Mouse (Mus musculus) heart, embryonic 15.5 days (tissue): ENCODE results near the gene Pitpnc1. TPM values are rescaled to one million over a fixed set of nuclear protein-coding genes. Genes with fewer than 3 reads are reported as not detected.

Experiments
- ATAC-seq: fragments of 200-750 bp; cut with Nextera tagmentation; replicated peaks from 2 replicates; pipeline ENCODE4 v1.8.0; 2017; ENCODE audit warnings: low read depth, moderate TSS enrichment; ENCODE audit not compliant: insufficient number of reproducible peaks, insufficient read depth, low FRiP score
- H3K27ac ChIP-seq: fragments of 300-500 bp; sonication (generic); 2 replicates; pipeline ENCODE4 v1.5.1; 2015; ENCODE audit warnings: mild to moderate bottlenecking, inconsistent platforms
- H3K27me3 ChIP-seq: fragments of 300-500 bp; sonication (generic); 2 replicates; pipeline ENCODE4 v1.6.1; 2015; ENCODE audit warnings: inconsistent platforms
- H3K36me3 ChIP-seq: fragments of 300-500 bp; sonication (generic); 2 replicates; pipeline ENCODE4 v1.6.1; 2015; ENCODE audit warnings: mild to moderate bottlenecking, inconsistent platforms
- H3K4me1 ChIP-seq: fragments of 300-500 bp; sonication (generic); replicated peaks from 2 replicates; pipeline ENCODE4 v1.6.1; 2015; ENCODE audit warnings: inconsistent platforms
- H3K4me2 ChIP-seq: fragments of 300-500 bp; sonication (generic); 2 replicates; pipeline ENCODE4 v1.6.1; 2015; ENCODE audit warnings: inconsistent platforms, mild to moderate bottlenecking, moderate library complexity
- H3K4me3 ChIP-seq: fragments of 300-500 bp; sonication (generic); 2 replicates; pipeline ENCODE4 v1.5.1; 2015; ENCODE audit warnings: mild to moderate bottlenecking, inconsistent platforms
- H3K9ac ChIP-seq: fragments of 300-500 bp; sonication (generic); 2 replicates; pipeline ENCODE4 v1.6.1; 2015; ENCODE audit warnings: mild to moderate bottlenecking, inconsistent platforms
- H3K9me3 ChIP-seq: fragments of 300-500 bp; sonication (generic); replicated peaks from 2 replicates; pipeline ENCODE4 v1.6.1; 2016; ENCODE audit warnings: inconsistent platforms
- WGBS: fragments of 180-500 bp; shearing (Covaris S2); methylation state at CpG from one replicate; pipeline ENCODE4 v1.1.7; 2015; ENCODE audit warnings: mixed read lengths; 5-methylcytosine and 5-hydroxymethylcytosine counted together
- polyA plus RNA-seq: library from polyadenylated mRNA; unstranded; fragments of >200 nt; fragmentation: Nextera tagmentation; extraction: Ambion mirVana; gene quantifications from 2 replicates; pipeline ENCODE4 v1.2.1, GENCODE M21; 2015

The Pitpnc1 gene
- polyA plus RNA-seq, 1 experiment from 2014 or later = 18.0 TPM

DNA sequence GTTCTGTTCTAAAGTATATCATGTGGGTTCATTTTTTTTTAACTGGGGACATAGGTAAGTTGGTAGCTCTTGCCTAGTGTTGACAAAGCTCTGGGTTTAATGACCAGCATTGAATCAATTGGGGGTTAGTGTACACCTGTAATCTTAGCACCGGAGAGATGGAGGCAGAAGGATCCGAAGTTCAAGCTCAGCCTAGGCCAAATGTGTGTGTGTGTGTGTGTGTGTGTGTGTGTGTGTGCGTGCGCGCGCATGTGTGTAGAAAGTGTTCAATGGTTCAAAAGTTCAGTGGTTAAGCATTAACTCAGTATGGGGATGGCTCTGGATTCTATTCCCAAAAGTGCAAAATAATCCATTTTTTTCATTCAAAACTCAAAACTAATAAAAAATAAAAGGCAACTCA lies 93.2 kb downstream of the Pitpnc1 start:
- no peaks in the 10 kb centered on the region for H3K9me3 ChIP-seq
- H3K4me2 ChIP-seq = no peak overlapping the region
- H3K9ac ChIP-seq = no peak overlapping the region
- peaks cover 17% of the 10 kb centered on the region for H3K4me1 ChIP-seq
- no peak overlapping the region for H3K4me3 ChIP-seq
- no peaks in the 10 kb centered on the region for H3K36me3 ChIP-seq
- H3K27ac ChIP-seq = no peak overlapping the region
- no peak for ATAC-seq
- no peaks in the 10 kb centered on the region for H3K27me3 ChIP-seq
- WGBS = 95% methylated on average over 6 of the region's 6 CpGs

- H3K27me3 ChIP-seq = no peaks in the 10 kb centered on the region
Measured at GRCm38 (mm10) chr11:107376272-107376671, 94.2 kb downstream of the Pitpnc1 start.

DNA sequence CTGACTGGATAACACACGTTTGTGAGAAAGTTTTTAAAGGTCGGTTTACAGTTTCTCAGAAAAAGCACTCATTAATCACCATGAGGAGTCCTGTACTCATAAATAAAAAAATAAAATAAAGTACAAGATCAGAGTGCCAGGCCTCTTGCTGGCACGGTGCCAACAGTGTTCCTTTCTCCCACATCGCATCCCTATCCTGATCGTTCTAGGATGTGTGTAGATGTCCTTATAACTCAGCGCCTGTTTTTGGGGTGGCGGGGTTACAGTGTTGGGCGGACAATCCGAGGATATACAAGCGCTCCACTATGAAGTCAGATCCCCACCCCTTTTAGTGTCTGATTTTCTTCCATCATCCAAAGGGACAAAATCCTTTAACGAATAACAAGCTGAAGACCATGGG lies 94.7 kb downstream of the Pitpnc1 start:
- no peak overlapping the region for H3K4me3 ChIP-seq
- H3K4me1 ChIP-seq = peaks cover 17% of the 10 kb centered on the region
- no peak overlapping the region for H3K27ac ChIP-seq
- no peak for ATAC-seq
- H3K36me3 ChIP-seq = no peaks in the 10 kb centered on the region
- no peak overlapping the region for H3K9ac ChIP-seq
- no peaks in the 10 kb centered on the region for H3K9me3 ChIP-seq
- 79% methylated on average over 11 of the region's 11 CpGs for WGBS
- H3K4me2 ChIP-seq = no peak overlapping the region
- H3K27me3 ChIP-seq = no peaks in the 10 kb centered on the region

More at GRCm38 (mm10) chr11:107376272-107376671, 94.2 kb downstream of the Pitpnc1 start:
- no peaks in the 10 kb centered on the region for H3K9me3 ChIP-seq
- H3K4me1 ChIP-seq = peaks cover 17% of the 10 kb centered on the region
- 0 out of 2 replicates have a peak, but pooled peaks have one; percentile 31 for ATAC-seq
- no peak overlapping the region for H3K4me3 ChIP-seq
- no peaks in the 10 kb centered on the region for H3K36me3 ChIP-seq
- no peak overlapping the region for H3K9ac ChIP-seq
- H3K4me2 ChIP-seq = no peak overlapping the region
- H3K27ac ChIP-seq = no peak overlapping the region
- 54% methylated on average over 12 of the region's 12 CpGs for WGBS

- Histone ChIP-seq H3K36me3 (no peaks in the 10 kb centered on the region), H3K4me3 (no peak overlapping the region), H3K9ac (no peak overlapping the region), H3K9me3 (no peaks in the 10 kb centered on the region), H3K27ac (no peak overlapping the region), H3K4me2 (no peak overlapping the region), H3K27me3 (no peaks in the 10 kb centered on the region), H3K4me1 (peaks cover 10% of the 10 kb centered on the region)
- no peak for ATAC-seq
- WGBS = 89% methylated on average over 6 of the region's 6 CpGs
Measured at GRCm38 (mm10) chr11:107373569-107373968, 96.9 kb downstream of the Pitpnc1 start.

- no peak for ATAC-seq
- Histone ChIP-seq H3K4me2 (no peak overlapping the region), H3K4me3 (no peak overlapping the region), H3K27ac (no peak overlapping the region), H3K9me3 (no peaks in the 10 kb centered on the region), H3K9ac (no peak overlapping the region), H3K4me1 (peaks cover 10% of the 10 kb centered on the region), H3K27me3 (no peaks in the 10 kb centered on the region), H3K36me3 (no peaks in the 10 kb centered on the region)
- WGBS = 93% methylated on average over 4 of the region's 4 CpGs
Measured at GRCm38 (mm10) chr11:107373154-107373553, 97.3 kb downstream of the Pitpnc1 start.

GRCm38 (mm10) chr11:107372688-107373087 lies 97.8 kb downstream of the Pitpnc1 start:
- no peaks in the 10 kb centered on the region for H3K27me3 ChIP-seq
- H3K4me1 ChIP-seq = peaks cover 10% of the 10 kb centered on the region
- no peak for ATAC-seq
- no peak overlapping the region for H3K4me3 ChIP-seq
- H3K36me3 ChIP-seq = no peaks in the 10 kb centered on the region
- H3K27ac ChIP-seq = no peak overlapping the region
- no peak overlapping the region for H3K9ac ChIP-seq
- 86% methylated on average over 7 of the region's 7 CpGs for WGBS
- H3K4me2 ChIP-seq = no peak overlapping the region
- no peaks in the 10 kb centered on the region for H3K9me3 ChIP-seq

- H3K36me3 ChIP-seq = no peaks in the 10 kb centered on the region
- ATAC-seq = no peak
- no peak overlapping the region for H3K27ac ChIP-seq
- peaks cover 13% of the 10 kb centered on the region for H3K4me1 ChIP-seq
- H3K9me3 ChIP-seq = no peaks in the 10 kb centered on the region
- no peak overlapping the region for H3K9ac ChIP-seq
- H3K4me2 ChIP-seq = no peak overlapping the region
- 87% methylated on average over 3 of the region's 3 CpGs for WGBS
- H3K27me3 ChIP-seq = no peaks in the 10 kb centered on the region
- no peak overlapping the region for H3K4me3 ChIP-seq
Measured at GRCm38 (mm10) chr11:107370476-107370875, 100.0 kb downstream of the Pitpnc1 start.

DNA sequence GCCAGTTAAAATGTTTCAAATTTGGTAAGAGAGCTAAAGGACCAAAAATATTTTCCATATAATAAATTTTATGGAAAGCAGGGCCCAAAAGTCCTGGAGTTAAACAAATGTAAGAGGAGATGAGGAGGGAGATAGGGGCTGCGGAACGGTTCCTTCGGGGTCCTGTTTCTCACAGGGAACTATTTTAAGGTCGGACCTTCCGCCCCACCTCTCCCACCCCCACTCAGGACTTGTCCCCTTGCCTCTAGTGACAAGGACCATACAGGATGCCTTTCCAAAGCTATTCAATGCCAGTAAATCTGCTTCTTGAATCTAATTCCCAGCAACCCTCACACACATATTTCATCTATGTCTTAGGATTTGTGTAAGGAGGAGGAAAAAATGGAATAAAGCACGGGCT lies 100.8 kb downstream of the Pitpnc1 start:
- Histone ChIP-seq H3K4me2 (no peak overlapping the region), H3K9me3 (no peaks in the 10 kb centered on the region), H3K27me3 (no peaks in the 10 kb centered on the region), H3K9ac (no peak overlapping the region), H3K4me3 (no peak overlapping the region), H3K4me1 (peaks cover 13% of the 10 kb centered on the region), H3K36me3 (no peaks in the 10 kb centered on the region), H3K27ac (no peak overlapping the region)
- WGBS = 92% methylated on average over 6 of the region's 6 CpGs
- ATAC-seq = no peak

DNA sequence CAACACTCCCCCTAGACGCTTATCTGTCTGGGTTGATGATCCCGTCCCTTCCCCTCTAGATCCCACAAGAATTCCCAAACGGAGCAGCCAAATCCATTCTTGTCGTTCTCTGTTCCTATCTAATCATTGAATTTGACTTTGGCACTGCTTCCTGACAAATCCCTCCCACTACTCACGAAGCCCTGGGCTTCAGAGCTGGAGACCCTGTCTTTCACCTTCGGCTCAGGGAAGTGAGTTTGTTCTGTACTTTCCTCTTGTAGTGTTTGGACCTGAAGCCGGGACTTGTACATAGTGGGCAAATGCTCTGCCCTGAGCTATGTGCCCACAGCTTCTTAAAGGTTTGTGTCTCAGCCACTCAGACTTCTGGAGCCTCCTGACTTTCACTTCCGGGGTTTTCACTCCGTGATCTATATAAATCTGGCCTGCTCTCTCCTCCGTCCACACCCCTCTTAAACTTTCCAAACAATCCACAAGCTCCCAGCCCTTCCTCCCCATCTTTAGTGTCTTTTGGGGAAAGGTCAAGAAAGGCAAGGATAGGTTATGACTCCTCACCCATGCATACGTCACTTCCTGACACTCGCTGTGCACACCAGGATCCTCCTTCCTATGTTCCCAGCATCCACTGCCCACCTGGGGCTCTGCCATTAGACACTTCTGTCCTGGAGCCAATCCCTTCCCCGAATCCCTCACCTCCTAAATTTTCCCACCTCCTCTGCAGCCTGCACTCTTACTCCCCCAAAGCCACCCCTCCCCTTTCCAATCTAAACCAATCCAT lies 104.4 kb downstream of the Pitpnc1 start:
- H3K27ac ChIP-seq = no peak overlapping the region
- H3K36me3 ChIP-seq = no peaks in the 10 kb centered on the region
- ATAC-seq = no peak
- no peak overlapping the region for H3K9ac ChIP-seq
- H3K4me2 ChIP-seq = peak overlapping the region; percentile 1; the same call in 1 of the 2 replicates
- H3K9me3 ChIP-seq = no peaks in the 10 kb centered on the region
- no peaks in the 10 kb centered on the region for H3K27me3 ChIP-seq
- H3K4me3 ChIP-seq = no peak overlapping the region
- H3K4me1 ChIP-seq = peaks cover 13% of the 10 kb centered on the region
- 48% methylated on average over 13 of the region's 13 CpGs for WGBS

DNA sequence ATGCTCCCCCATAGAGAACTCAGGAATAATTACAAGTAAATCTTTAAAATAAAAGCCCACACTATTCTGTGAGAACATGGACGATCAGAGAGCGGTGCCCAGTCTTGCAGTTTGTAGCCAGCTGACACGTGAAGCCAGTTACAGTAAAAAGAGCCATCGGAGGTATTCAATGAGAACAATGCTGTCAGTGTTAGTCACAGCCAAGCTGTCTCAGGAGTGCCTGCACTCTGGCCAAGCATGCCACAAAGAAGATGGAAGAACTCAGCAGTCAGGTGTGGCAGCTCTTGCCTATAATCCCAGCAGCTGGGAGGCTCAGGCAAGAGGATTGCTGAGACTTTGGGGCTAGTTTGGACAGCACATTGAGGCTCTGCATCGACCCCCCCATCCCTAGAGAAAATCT lies 111.8 kb downstream of the Pitpnc1 start:
- H3K27ac ChIP-seq = no peak overlapping the region

GRCm38 (mm10) chr11:107356224-107356623 lies 114.3 kb downstream of the Pitpnc1 start:
- Histone ChIP-seq H3K9ac (no peak overlapping the region), H3K27ac (no peak overlapping the region), H3K4me1 (peaks cover 32% of the 10 kb centered on the region), H3K36me3 (no peaks in the 10 kb centered on the region), H3K27me3 (no peaks in the 10 kb centered on the region), H3K4me2 (no peak overlapping the region), H3K4me3 (no peak overlapping the region), H3K9me3 (no peaks in the 10 kb centered on the region)
- no peak for ATAC-seq
- WGBS = 73% methylated on average over 7 of the region's 7 CpGs

More for the DNA sequence above, 111.8 kb downstream of the Pitpnc1 start:
- no peak overlapping the region for H3K4me3 ChIP-seq
- no peak overlapping the region for H3K4me2 ChIP-seq
- ATAC-seq = no peak
- H3K36me3 ChIP-seq = no peaks in the 10 kb centered on the region
- peaks cover 25% of the 10 kb centered on the region for H3K4me1 ChIP-seq
- no peaks in the 10 kb centered on the region for H3K27me3 ChIP-seq
- no peaks in the 10 kb centered on the region for H3K9me3 ChIP-seq
- no peak overlapping the region for H3K9ac ChIP-seq
- 74% methylated on average over 5 of the region's 5 CpGs for WGBS

- no peak for ATAC-seq
- no peak overlapping the region for H3K4me3 ChIP-seq
- H3K4me2 ChIP-seq = no peak overlapping the region
- no peaks in the 10 kb centered on the region for H3K9me3 ChIP-seq
- H3K27me3 ChIP-seq = no peaks in the 10 kb centered on the region
- peaks cover 32% of the 10 kb centered on the region for H3K4me1 ChIP-seq
- WGBS = 51% methylated on average over 3 of the region's 3 CpGs
- no peak overlapping the region for H3K9ac ChIP-seq
- no peaks in the 10 kb centered on the region for H3K36me3 ChIP-seq
- peak overlapping the region; percentile 54; the same call in 1 of the 2 replicates for H3K27ac ChIP-seq
Measured at GRCm38 (mm10) chr11:107355526-107355925, 115.0 kb downstream of the Pitpnc1 start.
